Mouse (Mus musculus) kidney, postnatal 4 days (tissue): Measurements from ENCODE around the gene Sars2.

Experiments used
- DNase-seq, 2 experiments: peaks; one replicate each; pipeline ENCODE4 v3.0.0; 2021; ENCODE audit warnings: mixed read lengths in 2 of 2

Sars2 gene

GRCm38 (mm10) chr7:28727649-28728340, 14.0 kb upstream of the Sars2 start:
- peak; percentile 33 to 37 for DNase-seq

- DNase-seq: peak; percentile 86 to 90
Observed at GRCm38 (mm10) chr7:28732341-28733142, 9.2 kb upstream of the Sars2 start.

GRCm38 (mm10) chr7:28733211-28733610, 8.6 kb upstream of the Sars2 start:
- DNase-seq: no peak

GRCm38 (mm10) chr7:28735701-28736100, 6.1 kb upstream of the Sars2 start:
- DNase-seq: no peak

DNA sequence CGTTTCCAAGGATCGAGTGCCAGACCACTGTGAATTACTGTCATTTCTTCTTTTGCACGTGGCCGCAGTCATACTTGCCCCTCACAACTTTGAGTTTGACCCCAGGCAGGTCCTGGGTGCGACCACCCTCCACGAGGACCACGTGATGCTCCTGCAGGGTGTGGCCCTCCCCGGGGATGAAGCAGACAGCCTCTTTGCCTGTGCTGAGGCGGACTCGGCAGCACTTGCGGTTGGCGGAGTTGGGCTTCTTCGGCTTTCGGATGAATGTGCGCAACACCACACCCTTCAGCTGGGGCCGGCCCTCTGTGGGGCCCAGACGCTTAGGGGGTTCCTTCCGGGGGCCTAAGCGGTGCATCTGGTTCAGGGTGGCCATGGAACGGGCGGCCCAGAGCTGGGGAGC, 2.0 kb upstream of the Sars2 start:
- no peak for DNase-seq

DNA sequence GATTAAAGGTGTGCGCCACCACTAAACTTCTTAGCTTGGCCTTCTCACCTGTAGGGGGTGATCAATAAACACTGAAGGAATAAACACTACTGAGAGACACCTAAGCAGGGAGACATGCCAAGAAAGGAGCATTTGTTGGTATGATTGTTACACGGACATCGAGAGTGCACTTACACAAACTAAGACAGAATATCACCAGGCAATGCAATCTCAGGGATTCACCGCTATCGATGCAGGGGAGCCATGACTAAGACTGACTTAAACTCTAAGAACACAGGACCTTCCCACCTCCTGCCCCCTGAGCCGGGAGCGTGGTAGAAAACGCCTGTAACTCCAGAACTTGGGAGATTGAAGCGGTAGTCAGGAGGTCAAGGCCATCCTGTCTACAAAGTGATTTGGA, 843 bp upstream of the Sars2 start:
- DNase-seq: peak in 1 of 2 experiments; percentile 15

- no peak for DNase-seq
Observed at GRCm38 (mm10) chr7:28741368-28741708, 454 bp upstream of the Sars2 start.

GRCm38 (mm10) chr7:28749935-28750334, 8.1 kb downstream of the Sars2 start:
- DNase-seq: no peak

DNA sequence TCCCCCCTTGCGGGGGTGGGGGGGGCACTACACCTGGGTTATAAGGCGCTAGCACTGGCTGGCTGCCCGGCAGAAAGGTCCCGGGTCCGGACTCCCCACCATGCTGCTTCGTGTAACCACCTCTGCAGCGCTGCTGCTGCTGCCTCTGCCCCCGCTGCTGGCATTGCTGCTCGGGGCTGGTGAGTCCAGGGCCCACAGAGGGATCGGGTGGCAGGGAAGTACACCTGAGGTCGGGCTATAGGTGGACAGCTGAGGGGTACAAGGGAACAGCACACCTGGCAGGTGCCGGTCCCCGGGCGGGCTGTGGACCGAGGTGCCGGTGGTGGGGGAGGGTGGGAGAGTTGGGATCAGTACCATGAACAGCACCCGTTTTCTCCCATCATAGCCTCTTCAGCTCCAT, 14.3 kb downstream of the Sars2 start, which contains the start of gene Ccer2:
Gene Ccer2, plus strand, starts transcription at position 96 of the 400 bp plus-strand sequence.
- no peak for DNase-seq

DNA sequence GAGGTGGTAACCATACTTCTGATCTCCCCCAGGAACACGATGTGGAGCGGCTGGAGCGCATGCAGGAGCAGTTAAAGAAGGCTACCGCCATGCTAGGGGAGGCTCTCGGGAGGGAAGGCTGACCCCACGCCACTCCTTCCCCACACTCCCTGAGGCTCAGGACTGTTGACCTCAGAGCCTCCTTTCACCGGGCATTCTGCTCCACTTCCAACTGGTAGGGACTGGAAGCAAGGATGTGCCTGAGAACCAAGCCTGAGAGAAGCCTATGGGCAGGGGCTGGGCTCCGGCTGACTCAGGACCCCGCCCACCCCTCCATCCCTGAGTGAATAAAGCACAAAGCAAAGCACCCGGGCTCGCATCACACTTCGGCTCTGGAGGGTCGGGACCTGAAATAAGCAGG, 16.8 kb downstream of the Sars2 start:
- DNase-seq: no peak

DNA sequence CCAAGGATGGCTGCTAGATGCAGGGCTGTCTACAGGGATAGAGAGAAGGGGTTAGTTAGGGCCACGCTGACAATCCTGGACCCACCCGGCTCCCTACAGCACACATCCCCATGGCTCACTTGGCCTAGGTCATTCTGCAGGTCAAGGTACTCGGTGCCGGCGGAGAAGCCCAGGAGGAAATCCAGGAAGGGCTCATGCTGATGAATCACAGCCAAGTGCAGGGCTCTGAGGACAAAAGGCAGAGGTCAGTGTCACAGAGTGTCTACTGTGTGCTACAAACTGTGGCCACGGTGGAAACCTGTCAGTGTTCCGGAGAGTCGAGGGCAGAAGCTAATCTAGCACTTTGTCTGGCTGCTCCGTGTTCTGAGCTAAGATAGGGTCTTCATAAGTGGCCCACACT, 20.1 kb downstream of the Sars2 start:
- no peak for DNase-seq

DNA sequence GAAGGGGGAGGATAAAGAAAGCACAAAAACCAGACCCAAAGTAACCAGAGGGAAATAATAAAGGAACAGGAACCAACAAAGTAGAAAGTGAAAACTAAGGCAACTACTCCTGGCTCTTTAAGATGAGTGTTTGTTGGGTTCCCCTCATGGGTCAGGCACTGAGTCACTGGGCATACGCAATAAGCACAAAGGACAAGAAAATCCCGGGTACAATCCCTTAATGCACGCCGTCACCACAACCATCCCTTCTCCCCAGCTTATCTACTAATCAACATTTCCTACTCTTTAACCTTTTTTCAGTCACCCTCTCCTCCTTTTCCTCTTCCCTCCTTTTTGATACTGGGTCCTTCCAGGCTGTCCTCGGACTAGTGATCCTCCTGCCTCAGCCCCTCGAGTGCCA, 23.4 kb downstream of the Sars2 start:
- DNase-seq: no peak

DNA sequence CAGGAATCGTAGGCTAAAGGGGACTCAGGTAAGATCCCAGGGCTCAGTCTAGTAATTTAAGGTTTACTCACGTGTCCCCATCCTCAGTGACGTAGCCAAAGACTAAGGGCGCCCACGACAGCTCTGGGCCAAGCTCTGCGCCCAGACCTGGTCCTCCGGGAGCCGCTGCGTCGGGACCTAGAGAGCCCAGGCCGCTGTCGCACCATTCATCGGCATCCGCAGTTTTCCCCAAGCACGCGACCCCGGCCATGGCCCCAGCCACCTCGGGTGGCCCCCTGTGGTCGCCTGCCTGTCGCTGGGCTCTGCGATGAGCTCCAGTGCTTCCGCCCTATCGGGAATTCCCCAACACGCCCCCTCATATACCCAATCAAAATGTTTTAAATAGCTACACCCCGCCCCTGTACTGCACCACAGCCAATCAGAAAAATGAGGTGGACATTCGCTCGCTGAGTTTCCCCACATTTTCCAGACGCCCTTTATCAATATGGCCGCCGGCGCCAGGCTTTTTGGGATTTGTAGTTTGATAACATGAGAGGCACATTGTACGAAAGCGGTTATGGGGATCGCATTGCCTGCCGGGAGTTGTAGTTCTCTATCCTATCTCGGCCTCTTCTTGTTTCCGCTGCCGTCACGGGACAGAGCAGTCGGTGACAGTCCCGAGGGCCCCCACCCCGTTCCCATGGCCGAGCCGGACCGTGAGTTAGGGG, 24.5 kb downstream of the Sars2 start, which contains the start of gene Sirt2:
Gene Sirt2, plus strand, starts transcription at position 563 of the 707 bp plus-strand sequence.
- peak; percentile 95 to 97 for DNase-seq

DNA sequence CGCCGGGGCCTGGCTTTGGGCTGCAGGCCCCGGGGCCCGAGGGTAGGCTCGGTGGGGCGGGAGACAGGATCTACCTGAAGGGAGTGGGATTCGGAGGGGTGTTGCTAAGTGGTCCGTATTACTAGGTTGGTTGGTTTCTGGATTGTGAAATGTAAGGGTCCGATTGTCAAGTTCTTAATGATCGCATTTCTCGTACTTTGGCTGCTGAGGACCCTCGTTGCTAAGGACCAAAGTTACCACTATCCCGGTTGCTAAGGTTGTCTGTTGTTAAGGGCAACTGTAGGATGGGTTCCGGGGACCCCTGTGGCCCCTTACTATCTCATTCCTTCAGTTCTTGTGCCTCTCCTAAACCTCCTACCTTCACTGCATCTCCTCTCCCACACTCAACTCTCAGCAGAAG, 25.1 kb downstream of the Sars2 start:
- DNase-seq: no peak

DNA sequence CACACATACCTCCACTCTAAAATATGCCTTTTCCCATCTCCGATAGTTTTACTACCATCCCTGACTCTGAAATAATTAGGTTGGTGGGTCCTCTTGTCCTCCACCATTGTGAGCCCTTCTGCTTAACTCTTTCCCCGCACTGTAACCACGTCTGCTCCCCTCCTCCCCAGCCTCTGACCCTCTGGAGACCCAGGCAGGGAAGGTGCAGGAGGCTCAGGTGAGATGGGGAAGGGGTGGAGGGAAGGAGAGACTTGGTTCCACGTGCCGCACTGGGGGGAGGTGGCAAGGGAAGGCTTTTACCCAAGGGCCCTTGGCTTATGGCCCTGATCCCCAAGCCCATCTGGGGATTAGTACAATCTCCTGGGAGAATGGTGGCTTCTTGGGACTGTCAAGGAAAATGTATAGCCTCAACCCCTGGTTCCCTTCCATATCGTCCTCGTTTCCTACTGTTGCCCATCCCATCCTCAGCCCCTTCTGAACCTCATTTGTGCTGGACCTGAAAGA, 25.7 kb downstream of the Sars2 start, which contains the start of gene Nfkbib:
Gene Nfkbib, minus strand, starts transcription at position 51 of the 504 bp plus-strand sequence.
- no peak for DNase-seq

GRCm38 (mm10) chr7:28769414-28769958, 27.7 kb downstream of the Sars2 start:
- DNase-seq: no peak

DNA sequence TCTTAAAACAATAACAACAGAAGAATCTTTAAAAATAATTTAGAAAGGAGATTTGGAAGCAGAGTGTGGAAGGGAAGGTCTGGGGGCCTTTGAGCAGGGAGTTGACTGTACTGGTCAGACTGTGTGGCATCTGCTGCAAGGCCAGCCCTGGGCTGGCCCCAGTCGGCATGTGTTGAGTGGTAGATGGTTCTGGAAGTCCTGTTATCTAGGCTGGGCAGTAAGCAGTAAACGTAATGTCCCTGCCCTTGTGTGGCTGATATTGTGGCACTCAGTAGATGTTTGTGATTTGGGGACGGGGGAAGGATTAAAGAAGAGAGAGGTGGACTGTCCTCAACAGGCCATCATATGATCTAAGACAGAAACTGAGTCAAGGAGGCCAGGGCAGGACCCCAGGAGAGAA, 28.5 kb downstream of the Sars2 start:
- no peak for DNase-seq

DNA sequence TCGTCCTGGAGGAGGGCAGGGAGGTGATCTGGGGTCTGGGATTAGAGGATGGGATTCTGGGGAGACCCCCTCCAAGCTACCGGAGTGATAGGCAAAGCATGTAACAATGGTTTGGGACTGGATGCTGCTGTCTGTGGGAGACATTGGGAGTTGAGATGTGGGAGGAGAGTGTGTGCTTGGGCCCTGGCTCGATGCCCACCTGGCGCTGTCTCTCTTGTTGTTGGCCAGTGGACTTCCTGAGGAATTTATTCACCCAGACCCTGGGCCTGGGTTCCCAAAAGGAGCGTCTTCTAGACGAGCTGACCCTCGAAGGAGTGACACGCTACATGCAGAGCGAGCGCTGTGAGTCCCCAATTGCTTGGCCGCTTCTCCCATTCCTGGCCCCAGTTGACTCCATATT, 30.1 kb downstream of the Sars2 start:
- peak; percentile 46 to 48 for DNase-seq

DNA sequence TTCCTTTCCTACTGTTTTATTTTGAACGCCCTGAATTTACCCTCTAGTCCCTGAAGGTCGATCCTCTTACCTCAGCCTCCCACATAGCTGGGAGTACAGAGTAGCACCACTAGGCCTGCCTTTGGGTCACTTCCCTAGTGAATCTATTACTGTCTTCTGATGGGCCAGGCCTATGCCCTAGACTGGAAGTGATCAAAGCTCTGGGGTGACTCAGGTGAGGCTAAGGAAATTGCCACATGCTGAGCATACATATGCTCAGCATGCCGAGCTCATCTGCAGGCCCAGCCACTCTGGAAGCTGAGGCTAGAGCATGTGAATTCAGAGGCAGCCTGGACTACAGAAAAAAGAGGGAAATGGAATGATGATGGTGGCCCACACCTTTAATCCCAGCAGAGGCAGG, 31.4 kb downstream of the Sars2 start:
- DNase-seq: no peak

- DNase-seq: no peak
Observed at GRCm38 (mm10) chr7:28774164-28774563, 32.4 kb downstream of the Sars2 start.

- DNase-seq: no peak
Observed at GRCm38 (mm10) chr7:28775129-28775528, 33.3 kb downstream of the Sars2 start.

GRCm38 (mm10) chr7:28778825-28779224, 37.0 kb downstream of the Sars2 start:
- no peak for DNase-seq

- DNase-seq: peak; percentile 93 to 94
Observed at GRCm38 (mm10) chr7:28780067-28780658, 38.4 kb downstream of the Sars2 start.
